Mouse (Mus musculus) gastrocnemius, adult 18-20 months (tissue): ENCODE measurements around the gene Melk. TPM values are rescaled to one million over a fixed set of nuclear protein-coding genes. Genes with fewer than 3 reads are reported as not detected.

Experiments used
- DNase-seq: peaks from one replicate; pipeline ENCODE4 v3.0.0; 2021; ENCODE audit warnings: low spot score
- long read RNA-seq, 2 experiments: library from polyadenylated mRNA; stranded (forward); transcript quantifications; one replicate each; pipeline ENCODE4 v2.0.0; 2021
- total RNA-seq, 2 experiments: library from RNA; stranded (reverse); gene quantifications; 2 replicates each; pipeline ENCODE4 v1.2.3; 2021

Melk gene
- total RNA-seq: not detected
- long read RNA-seq, experiment 1: 0 reads
- long read RNA-seq, experiment 2: 0 reads

DNA sequence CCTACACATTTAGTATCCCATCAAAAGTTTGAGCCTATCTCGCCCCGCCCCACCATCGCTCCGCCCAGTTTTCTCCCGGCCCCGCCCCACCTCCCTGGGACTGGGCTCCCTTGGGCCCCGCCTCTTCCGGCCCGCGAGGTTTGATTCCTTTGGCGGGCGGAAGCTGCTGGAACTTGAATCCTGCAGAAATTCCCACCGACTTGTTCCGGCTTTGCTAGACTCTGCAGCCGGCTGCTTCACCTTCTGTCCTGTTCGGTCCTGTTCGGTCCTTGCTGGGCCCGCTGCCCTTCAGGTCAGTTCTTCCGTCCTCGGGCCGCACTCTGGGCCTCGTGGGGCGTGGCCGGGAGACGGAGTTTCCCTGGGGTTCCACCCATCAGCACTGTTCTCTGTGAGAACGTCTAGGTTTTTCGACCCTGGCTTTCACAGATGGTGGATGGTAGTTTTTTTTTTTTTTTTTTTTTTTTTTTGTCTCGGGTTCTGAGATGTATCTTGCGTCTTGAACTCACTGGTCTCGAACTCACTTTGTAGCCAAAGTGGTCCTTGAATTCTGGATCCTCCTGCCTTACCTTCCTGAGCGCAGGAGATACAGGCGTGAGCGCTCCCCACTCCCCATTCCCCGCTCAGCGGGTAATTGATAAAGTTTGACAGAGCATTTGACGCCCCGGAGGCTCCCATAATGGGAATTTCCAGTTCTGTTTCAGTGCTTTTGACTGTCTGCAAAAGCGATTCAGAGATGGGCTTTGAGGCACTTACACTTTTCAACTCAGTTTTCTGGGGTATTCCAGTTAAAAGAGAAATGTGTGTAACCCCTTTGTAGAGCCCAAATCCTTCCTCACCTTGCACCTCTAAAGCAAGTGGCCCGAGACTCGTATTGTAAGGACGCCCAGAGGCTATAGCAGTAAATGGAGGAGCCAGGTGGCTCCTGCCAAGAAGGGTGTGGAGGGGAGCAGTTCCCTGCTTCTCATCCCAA lies at the start of gene Melk:
Gene Melk (plus strand): TSS at position 96 of the 970 bp plus-strand sequence.
- peak; percentile 57 for DNase-seq

DNA sequence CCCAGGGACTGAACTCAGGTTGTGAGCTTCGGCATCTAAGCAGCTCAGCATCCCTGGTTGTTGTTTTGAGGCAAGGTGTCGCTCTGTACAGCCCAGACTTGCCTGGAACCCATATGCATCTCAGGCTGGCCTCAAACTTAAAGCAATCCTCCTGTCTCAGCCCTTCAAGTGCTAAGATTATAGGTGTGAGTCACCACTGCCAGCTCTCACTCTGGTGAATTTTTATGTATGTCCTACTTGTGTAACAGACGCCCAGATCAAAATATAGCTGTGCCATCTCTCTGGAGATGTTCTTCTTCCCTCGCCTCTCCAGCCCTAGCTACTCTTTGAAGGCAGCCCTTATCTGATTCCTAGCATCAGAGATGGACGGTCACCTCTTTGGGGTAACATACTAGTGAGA lies 49.2 kb upstream of the Melk start:
- no peak for DNase-seq

GRCm38 (mm10) chr4:44251966-44252916 lies 48.4 kb upstream of the Melk start:
- DNase-seq: no peak

DNA sequence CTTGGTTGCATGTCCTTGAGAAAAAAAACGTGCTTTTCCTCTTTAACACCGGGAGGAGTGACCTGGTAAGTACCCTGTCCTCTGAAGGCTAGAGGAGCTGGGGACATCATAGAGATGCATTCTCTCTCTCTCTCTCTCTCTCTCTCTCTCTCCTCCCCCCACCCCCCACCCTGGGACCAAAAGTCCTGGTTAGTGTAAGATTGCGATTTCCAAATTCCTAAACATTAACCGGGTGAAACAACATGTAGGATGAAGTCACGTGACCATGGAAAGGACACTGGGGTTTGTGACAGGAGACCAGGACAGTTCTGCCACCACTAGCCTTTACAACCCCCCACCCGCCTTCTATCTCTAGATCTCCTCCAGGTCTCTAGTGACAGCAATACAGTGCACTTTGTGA lies 47.5 kb upstream of the Melk start:
- DNase-seq: no peak

- no peak for DNase-seq
Measured at GRCm38 (mm10) chr4:44254579-44254978, 46.1 kb upstream of the Melk start.

DNA sequence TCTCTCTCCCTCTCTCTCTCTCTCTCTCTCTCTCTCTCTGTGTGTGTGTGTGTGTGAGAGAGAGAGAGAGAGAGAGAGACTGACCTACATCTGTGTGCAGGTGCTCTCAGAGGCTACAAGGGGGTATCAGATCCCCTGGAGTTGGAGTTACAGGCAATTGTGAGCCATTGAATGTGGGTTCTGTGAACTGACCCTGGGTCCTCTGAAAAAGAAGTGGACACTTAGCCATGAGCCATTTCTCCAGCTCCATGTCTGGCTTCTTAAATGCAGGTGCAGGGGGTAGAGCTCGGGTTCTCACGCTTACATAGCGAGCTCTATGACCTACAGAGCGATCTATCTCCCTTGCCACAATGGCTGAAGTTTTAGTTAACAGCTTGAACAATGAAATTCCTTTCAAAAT lies 41.5 kb upstream of the Melk start:
- DNase-seq: no peak

- no peak for DNase-seq
Measured at GRCm38 (mm10) chr4:44260244-44260643, 40.4 kb upstream of the Melk start.

GRCm38 (mm10) chr4:44265500-44265899 lies 35.2 kb upstream of the Melk start:
- no peak for DNase-seq

DNA sequence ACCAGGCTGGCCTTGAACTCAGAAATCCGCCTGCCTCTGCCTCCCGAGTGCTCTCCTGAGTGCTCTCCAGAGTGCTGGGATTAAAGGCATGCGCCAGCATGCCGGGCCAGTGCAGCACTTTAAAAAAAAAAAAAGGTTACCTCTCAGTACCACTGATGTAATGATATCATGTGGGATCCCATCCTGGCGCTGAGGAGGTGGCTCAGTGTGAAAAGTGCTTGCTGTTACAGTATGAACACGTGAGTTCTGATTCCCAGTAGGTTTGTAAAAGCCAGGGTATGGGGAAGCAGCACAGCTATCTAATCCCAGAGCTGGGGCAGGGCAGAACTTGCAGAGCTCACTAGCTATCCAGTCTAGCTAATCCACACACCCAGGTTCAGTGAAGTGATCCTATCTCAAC lies 33.2 kb upstream of the Melk start:
- no peak for DNase-seq

DNA sequence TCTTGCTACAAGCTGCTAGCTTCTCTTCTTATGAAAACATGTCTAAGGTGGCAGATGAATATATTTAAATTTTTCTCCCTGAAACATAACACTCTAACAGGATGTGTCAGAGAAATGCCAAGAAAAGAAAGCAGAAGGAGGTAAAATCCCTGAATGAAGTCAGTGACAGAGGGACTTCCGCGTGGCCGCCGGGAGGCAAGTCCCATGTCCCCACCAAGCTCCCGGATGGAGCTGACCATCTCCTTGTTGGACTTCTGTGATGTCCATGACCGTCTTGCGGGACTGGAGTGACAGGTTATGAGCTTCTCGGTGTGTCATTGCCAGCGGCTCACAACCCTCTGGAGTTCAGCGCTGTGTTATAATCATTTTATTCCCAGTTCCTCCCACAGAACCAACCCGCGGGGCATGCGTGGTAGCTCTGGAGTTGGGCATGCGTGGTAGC lies 31.3 kb upstream of the Melk start:
- DNase-seq: no peak

GRCm38 (mm10) chr4:44271134-44271533 lies 29.5 kb upstream of the Melk start:
- DNase-seq: no peak

DNA sequence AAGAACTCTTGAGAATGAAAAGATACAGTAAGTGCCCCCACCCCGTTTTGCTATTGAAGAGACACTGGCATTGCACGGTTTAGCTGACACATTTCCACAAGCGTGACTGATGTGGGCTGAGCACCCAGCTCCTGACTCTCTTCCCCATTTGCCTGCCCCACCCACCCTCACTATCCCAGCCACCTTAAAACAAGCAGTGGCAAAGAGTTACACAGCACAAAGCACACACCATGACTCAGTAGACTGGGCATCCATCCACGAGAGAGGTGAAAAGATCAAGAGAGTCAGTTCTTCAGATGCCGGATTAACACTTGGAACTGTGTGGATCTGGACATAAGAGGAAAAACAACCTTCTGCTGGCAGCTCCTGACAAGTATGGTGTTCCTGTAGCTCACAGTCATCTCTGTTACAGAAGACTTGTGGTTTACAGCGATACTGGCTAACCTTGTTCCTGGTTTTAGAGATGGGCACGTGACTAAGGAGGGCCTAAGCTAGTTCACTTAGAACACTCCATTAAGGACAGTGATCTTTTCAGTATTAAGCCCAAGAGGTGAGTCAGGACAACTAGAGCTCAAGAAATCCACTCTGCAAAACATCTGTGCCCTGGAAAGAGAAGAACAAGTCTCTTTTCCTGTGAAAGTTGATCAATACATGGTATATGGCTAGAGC lies 18.9 kb upstream of the Melk start:
- no peak for DNase-seq

DNA sequence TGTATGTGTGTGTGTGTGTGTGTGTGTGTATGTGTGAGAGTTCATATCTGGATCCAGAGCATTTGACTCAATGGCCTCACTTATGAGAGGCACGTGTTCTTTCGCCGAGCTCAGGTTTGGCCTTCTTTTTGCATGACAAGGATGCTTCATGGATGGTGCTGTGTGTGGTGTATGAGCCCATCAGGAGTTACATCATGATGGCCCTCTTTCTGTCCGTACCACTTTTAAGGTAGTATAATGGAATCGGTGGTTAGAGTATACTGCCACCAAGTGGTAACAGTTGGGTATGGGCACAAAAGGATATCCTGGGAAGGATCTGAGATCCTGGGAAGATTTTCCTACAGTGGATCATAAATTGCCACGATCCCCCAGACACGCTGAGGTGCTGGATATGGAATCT lies 8.1 kb upstream of the Melk start:
- peak; percentile 44 for DNase-seq

DNA sequence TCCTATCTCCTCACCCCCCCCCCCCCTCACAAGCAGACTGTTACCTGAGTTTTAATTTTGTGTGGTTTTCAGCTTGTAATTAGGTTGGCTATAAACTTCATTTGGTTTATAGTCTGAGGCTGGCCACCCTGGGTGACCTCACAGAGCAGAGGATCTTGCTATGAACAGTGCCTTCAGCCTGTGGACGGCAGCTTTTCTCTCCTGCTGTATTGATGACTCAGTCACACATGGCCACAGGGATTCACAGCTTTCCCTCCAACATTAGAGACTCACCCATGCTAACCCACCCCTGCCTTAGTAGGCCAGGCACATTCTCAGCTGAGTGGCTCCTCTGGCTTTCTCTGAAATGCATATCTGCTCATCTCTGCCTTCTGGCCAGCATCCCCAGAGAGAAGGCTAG lies 4.8 kb upstream of the Melk start:
- DNase-seq: no peak

- DNase-seq: no peak
Measured at GRCm38 (mm10) chr4:44306585-44306984, 5.9 kb downstream of the Melk start.

GRCm38 (mm10) chr4:44310429-44310828 lies 9.8 kb downstream of the Melk start:
- no peak for DNase-seq

DNA sequence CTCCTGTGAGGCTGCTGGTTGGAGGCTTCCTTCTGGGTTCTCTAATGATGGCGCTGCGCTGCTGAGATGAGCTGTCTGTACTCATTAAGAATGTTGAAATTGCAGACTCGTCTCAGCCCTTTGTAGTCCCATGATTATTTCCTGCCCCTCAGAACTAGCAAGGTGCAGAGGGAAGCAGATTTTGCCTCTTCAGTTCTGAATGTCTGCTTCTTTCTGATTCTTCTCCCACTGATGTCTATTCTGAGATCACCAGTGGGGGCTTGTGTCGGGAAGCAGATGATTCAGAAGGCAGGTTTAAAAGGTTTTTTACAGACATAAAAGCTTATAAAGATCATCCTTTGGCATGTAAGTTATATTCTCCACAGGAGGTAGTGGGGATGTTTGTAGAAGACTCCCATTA lies 10.2 kb downstream of the Melk start:
- no peak for DNase-seq

- DNase-seq: no peak
Measured at GRCm38 (mm10) chr4:44316270-44316809, 15.7 kb downstream of the Melk start.

DNA sequence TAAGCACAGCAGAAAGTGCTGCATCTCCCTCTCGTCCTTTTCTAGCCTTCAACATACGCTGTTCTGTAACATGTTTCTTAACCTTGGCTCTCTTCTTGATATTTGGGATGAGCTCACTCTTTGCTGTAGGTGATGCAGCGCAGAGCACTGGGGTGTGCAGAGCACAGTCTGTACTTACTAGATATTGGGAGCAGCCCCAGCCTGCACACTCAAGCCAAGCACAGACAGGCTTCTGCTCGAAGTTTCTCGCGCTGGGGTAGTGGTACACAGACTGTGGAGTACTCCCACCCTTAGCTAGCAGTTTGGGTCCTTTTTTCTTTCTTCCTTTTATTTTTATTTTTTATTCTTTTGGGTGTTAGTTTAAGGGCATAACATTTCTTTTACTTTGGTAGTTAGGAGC lies 19.8 kb downstream of the Melk start:
- no peak for DNase-seq

DNA sequence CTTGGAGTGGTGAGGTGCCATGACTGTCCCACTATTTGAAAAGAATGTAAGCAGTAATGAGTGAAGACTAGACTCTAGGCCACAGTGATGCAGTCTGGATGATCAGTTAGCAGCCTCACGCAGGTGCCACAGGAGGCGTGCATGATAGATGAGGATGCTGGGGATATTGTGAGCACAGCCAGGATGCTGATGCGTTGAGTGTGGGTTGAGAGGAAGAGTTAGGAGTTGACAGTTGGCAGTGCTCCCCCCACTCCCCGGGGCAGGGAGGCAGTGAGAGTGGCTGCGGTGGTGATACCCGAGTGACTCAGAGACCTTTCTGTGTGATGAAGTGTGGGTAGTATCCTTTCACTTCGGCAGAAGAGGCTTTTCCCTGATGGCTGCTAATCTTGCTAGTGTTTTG lies 21.4 kb downstream of the Melk start:
- no peak for DNase-seq

GRCm38 (mm10) chr4:44325453-44325852 lies 24.8 kb downstream of the Melk start:
- no peak for DNase-seq
